ENCODE assay signal across 8 mouse cellular contexts in the genomic region with DNA sequence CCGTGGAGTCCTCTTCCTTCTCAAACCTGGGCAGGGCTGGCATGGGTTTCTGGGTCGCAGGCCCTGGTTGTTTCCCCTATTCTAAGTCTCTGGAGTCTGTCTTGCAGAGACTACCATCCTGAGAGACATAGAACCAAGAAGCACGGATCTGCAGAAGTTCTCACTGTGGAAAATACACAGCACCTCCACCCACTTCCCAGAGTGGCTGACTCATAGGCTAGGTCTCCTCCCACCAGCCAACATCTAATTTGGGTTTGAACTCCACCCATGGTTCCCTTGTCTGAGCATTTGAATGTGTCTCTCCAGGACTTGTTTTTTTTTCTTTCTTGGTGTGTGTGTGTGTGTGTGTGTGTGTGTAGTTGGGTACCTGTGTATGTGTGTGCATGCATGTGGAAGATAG. TPM values are rescaled to one million over a fixed set of nuclear protein-coding genes. Genes with fewer than 3 reads are reported as not detected.
DNase-seq lines count a peak whose midpoint lies in the region; ATAC-seq and TF ChIP-seq lines count a peak whose summit lies in the region.

No protein-coding gene starts in this region.

- no peak for TF ChIP-seq CTCF in liver, postnatal 0 days (IDR thresholded peaks at IDR 0.05; ENCODE audit: low read depth)

- peaks cover 13% of the 10 kb centered on the region; the same call in 1 of the 2 replicates for H3K4me1 ChIP-seq in heart, embryonic 11.5 days (ENCODE audit: control insufficient read depth, insufficient read depth, low read length)
- peaks cover 35% of the 10 kb centered on the region for H3K4me1 ChIP-seq in embryonic facial prominence, embryonic 14.5 days (ENCODE audit: control insufficient read depth, insufficient read depth, low read length)
- H3K4me1 ChIP-seq in liver, postnatal 0 days (ENCODE audit: insufficient read depth), result peaks cover 7% of the 10 kb centered on the region

- H3K9me3 ChIP-seq in heart, embryonic 11.5 days (replicated peaks; ENCODE audit: control insufficient read depth, low read length), result no peaks in the 10 kb centered on the region
- no peaks in the 10 kb centered on the region for H3K9me3 ChIP-seq in embryonic facial prominence, embryonic 14.5 days (ENCODE audit: control insufficient read depth, low read length)
- H3K9me3 ChIP-seq in liver, postnatal 0 days (ENCODE audit: low read length), result no peaks in the 10 kb centered on the region

- TF ChIP-seq EP300 in liver, postnatal 0 days (IDR thresholded peaks at IDR 0.05; ENCODE audit: low read depth), result no peak

- no peak overlapping the region for H3K4me2 ChIP-seq in heart, embryonic 11.5 days
- H3K4me2 ChIP-seq in embryonic facial prominence, embryonic 14.5 days (ENCODE audit: low read depth, low read length), result peak overlapping the region; percentile 27; the same call in 1 of the 2 replicates
- no peak overlapping the region for H3K4me2 ChIP-seq in liver, postnatal 0 days (ENCODE audit: low read depth, low read length)

- H3K36me3 ChIP-seq in heart, embryonic 11.5 days (ENCODE audit: control insufficient read depth, insufficient read depth, low read length), result no peaks in the 10 kb centered on the region
- no peaks in the 10 kb centered on the region for H3K36me3 ChIP-seq in embryonic facial prominence, embryonic 14.5 days (ENCODE audit: control insufficient read depth, insufficient read depth, low read length)
- no peaks in the 10 kb centered on the region for H3K36me3 ChIP-seq in liver, postnatal 0 days (replicated peaks; ENCODE audit: insufficient read depth, low read length)

- H3K27ac ChIP-seq in heart, embryonic 11.5 days (ENCODE audit: low read depth, low read length), result no peak overlapping the region
- peak overlapping the region; percentile 87 for H3K27ac ChIP-seq in embryonic facial prominence, embryonic 14.5 days (replicated peaks; ENCODE audit: low read depth, low read length)
- H3K27ac ChIP-seq in liver, postnatal 0 days (ENCODE audit: low read depth), result no peak overlapping the region

- intact Hi-C loops in left cerebral cortex, postnatal 25 days (cut with DNase I), result loop anchor here (10.0 kb wide), 1 partner anchor 369 kb away; no protein-coding TSS in a partner anchor

- no peak overlapping the region for H3K9ac ChIP-seq in heart, embryonic 11.5 days (ENCODE audit: low read depth, low read length)
- peak overlapping the region; percentile 36; the same call in 1 of the 2 replicates for H3K9ac ChIP-seq in embryonic facial prominence, embryonic 14.5 days (ENCODE audit: low read depth, low read length)
- H3K9ac ChIP-seq in liver, postnatal 0 days (replicated peaks), result no peak overlapping the region

- no peak for ATAC-seq in heart, embryonic 11.5 days (replicated peaks; ENCODE audit: insufficient number of reproducible peaks, low FRiP score, low TSS enrichment)
- no peak for ATAC-seq in embryonic facial prominence, embryonic 14.5 days (ENCODE audit: low read depth)
- ATAC-seq in liver, postnatal 0 days, result no peak
- ATAC-seq in megakaryocyte-erythroid progenitor cell, adult 5-6 weeks (replicated peaks; ENCODE audit: low FRiP score, low TSS enrichment, poor library complexity, severe bottlenecking), result no peak

- no peak overlapping the region for H3K4me3 ChIP-seq in heart, embryonic 11.5 days (ENCODE audit: low read depth, low read length)
- H3K4me3 ChIP-seq in embryonic facial prominence, embryonic 14.5 days (ENCODE audit: low read depth, low read length), result no peak overlapping the region
- H3K4me3 ChIP-seq in liver, postnatal 0 days (ENCODE audit: low read depth, low read length), result no peak overlapping the region

- no peaks in the 10 kb centered on the region for H3K27me3 ChIP-seq in heart, embryonic 11.5 days (ENCODE audit: control insufficient read depth, insufficient read depth, low read length)
- H3K27me3 ChIP-seq in embryonic facial prominence, embryonic 14.5 days (replicated peaks; ENCODE audit: control insufficient read depth, insufficient read depth, low read length), result no peaks in the 10 kb centered on the region
- H3K27me3 ChIP-seq in liver, postnatal 0 days (ENCODE audit: insufficient read depth, low read length), result no peaks in the 10 kb centered on the region

- peak; percentile 74 to 85 for DNase-seq in heart, adult 18-20 months
- DNase-seq in 416B (ENCODE audit: low read depth), result peak; percentile 4
- DNase-seq in embryonic facial prominence, embryonic 14.5 days (ENCODE audit: low spot score), result peak; percentile 76
- DNase-seq in left cerebral cortex, postnatal 25 days (ENCODE audit: low spot score in 2 of 2), result peak; percentile 69 to 95
- no peak for DNase-seq in liver, postnatal 0 days
- DNase-seq in ovary, postnatal 14 days (ENCODE audit: low spot score), result no peak

- whole genome bisulfite sequencing in heart, embryonic 11.5 days (ENCODE audit: insufficient replicate concordance), result 63% methylated on average over 3 of the region's 3 CpGs
- 66% methylated on average over 3 of the region's 3 CpGs for WGBS in embryonic facial prominence, embryonic 14.5 days
- WGBS in liver, postnatal 0 days (ENCODE audit: insufficient replicate concordance), result 66% methylated on average over 3 of the region's 3 CpGs

RNA-seq across cellular contexts. Expression of a gene that starts 34.9 kb away (rescaled TPM):
- under 1 TPM in 1 of 2 experiments, not detected in 1; 0.13 TPM for total RNA-seq in heart, adult 18-20 months (2021)
- polyA plus RNA-seq in heart, embryonic 11.5 days (2014; fragmentation: Nextera tagmentation; extraction: Ambion mirVana), result 0.13 TPM in 1 of 2 replicates, not detected in the other
- 0.43 TPM in 1 of 2 replicates, not detected in the other for polyA plus RNA-seq in embryonic facial prominence, embryonic 14.5 days (2014; fragmentation: Nextera tagmentation; extraction: Ambion mirVana)
- under 1 TPM in 1 of 2 experiments, not detected in 1; 0.50 TPM for total RNA-seq in left cerebral cortex, postnatal 25 days (2021)
- polyA plus RNA-seq in liver, postnatal 0 days (2015; fragmentation: Nextera tagmentation; extraction: Ambion mirVana), result 17.6 and 20.8 TPM in 2 replicates
- total RNA-seq in megakaryocyte-erythroid progenitor cell, adult 5-6 weeks (2014; fragmentation: Nextera tagmentation), result not detected in 2 replicates
- total RNA-seq in megakaryocyte-erythroid progenitor cell, adult 5-6 weeks (2017), result not detected in 2 replicates

RNA-seq across cellular contexts. Expression of a gene that starts 46.9 kb away (rescaled TPM):
- under 1 TPM; 0.30 to 0.62 TPM for total RNA-seq in heart, adult 18-20 months (2021)
- polyA plus RNA-seq in heart, embryonic 11.5 days (2014; fragmentation: Nextera tagmentation; extraction: Ambion mirVana), result 0.23 and 0.52 TPM in 2 replicates
- 0.31 TPM in 1 of 2 replicates, not detected in the other for polyA plus RNA-seq in embryonic facial prominence, embryonic 14.5 days (2014; fragmentation: Nextera tagmentation; extraction: Ambion mirVana)
- total RNA-seq in left cerebral cortex, postnatal 25 days (2021), result not detected
- 0.34 and 0.81 TPM in 2 replicates for polyA plus RNA-seq in liver, postnatal 0 days (2015; fragmentation: Nextera tagmentation; extraction: Ambion mirVana)
- total RNA-seq in megakaryocyte-erythroid progenitor cell, adult 5-6 weeks (2014; fragmentation: Nextera tagmentation), result not detected in 2 replicates
- 0.99 TPM in 1 of 2 replicates, not detected in the other for total RNA-seq in megakaryocyte-erythroid progenitor cell, adult 5-6 weeks (2017)

RNA-seq across cellular contexts. Expression of a gene that starts 57.2 kb away (rescaled TPM):
- 10 to 100 TPM; 86.5 to 90.5 TPM for total RNA-seq in heart, adult 18-20 months (2021)
- polyA plus RNA-seq in heart, embryonic 11.5 days (2014; fragmentation: Nextera tagmentation; extraction: Ambion mirVana), result 81.1 and 81.5 TPM in 2 replicates
- 97.4 and 107 TPM in 2 replicates for polyA plus RNA-seq in embryonic facial prominence, embryonic 14.5 days (2014; fragmentation: Nextera tagmentation; extraction: Ambion mirVana)
- 100 to 1,000 TPM; 244 to 265 TPM for total RNA-seq in left cerebral cortex, postnatal 25 days (2021)
- 6.9 and 7.0 TPM in 2 replicates for polyA plus RNA-seq in liver, postnatal 0 days (2015; fragmentation: Nextera tagmentation; extraction: Ambion mirVana)
- 0.37 and 1.8 TPM in 2 replicates for total RNA-seq in megakaryocyte-erythroid progenitor cell, adult 5-6 weeks (2014; fragmentation: Nextera tagmentation)
- total RNA-seq in megakaryocyte-erythroid progenitor cell, adult 5-6 weeks (2017), result 0.28 and 1.4 TPM in 2 replicates

Comparison
In these comparisons a context has a peak if more than half of its experiments do, and no peak if none do; other contexts are left out.
1. DNase-seq: peak in heart, adult 18-20 months (2 of 2), 416B (single experiment), embryonic facial prominence, embryonic 14.5 days (single experiment) and left cerebral cortex, postnatal 25 days (2 of 2); none in liver, postnatal 0 days (single experiment) and ovary, postnatal 14 days (single experiment).
2. RNA of a gene that starts 57.2 kb away (total RNA-seq): 244 to 265 TPM in left cerebral cortex, postnatal 25 days and 86.5 to 90.5 TPM in heart, adult 18-20 months; 0.28 to 1.8 TPM in megakaryocyte-erythroid progenitor cell, adult 5-6 weeks; every median in the first group is over 10 times any median in the second.